Mouse (Mus musculus): Measurements from ENCODE around the gene Iglon5.
A peak's percentile ranks its signal among the peaks of the same experiment; 100 is the strongest.

Iglon5 gene

DNA sequence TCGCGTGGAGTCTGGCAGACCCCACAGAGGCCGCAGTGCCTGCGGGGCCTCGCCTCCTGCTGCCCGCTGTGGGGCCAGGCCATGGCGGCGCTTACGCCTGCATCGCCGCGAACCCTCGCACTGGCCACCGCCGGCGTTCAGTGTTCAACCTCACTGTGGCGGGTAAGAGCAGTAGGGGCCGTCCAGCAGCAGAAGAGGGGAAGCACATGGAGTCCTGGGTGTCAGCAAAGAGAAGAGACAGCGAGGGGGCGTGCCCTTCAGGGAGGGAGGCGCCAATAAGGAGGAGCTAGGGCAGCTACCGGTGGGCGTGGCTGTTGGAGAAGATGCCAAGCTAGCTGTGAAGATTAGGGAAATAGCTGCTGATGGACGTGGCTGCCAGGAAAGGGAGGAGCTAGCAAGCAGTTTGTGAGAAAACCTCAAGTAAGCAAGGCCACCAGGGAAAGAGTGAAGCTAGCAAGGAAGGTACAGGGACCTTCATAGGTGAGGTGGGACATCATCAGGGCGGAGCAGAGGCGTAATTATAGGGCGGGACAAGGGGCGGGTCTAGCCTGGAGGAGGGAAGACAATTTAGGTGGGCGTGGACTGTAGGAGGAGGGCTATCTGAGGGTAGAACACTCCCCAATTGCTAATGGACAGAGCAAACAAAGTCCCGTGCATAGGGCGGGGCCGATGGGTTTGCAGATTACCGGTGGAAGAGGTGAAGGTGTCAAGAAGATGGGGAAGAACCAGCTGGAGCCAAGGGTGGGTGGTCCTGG lies 24.4 kb downstream of the Iglon5 start:
- DNase-seq (ENCODE audit: low spot score), result peak; percentile 80

DNA sequence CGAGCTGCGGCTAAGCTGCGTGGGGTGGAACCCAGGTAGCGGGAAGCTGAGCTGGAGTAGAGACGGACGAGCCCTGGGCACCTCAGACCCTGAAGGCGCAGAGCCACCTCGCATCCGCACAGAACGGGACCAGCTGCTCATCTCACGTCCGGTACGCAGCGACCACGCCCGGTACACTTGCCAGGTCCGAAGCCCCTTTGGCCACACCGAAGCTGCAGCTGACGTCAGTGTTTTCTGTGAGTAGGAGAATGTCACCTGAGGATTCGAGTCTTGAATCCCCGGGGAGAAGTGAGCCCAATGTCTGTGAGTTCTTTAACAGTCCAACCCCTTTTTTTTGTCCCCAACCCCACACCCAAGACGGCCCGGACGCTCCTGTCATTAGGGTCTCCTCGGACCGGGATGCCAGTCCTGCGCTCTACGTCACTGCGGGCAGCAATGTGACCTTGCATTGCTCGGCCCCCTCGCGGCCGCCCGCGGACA lies 25.0 kb downstream of the Iglon5 start:
- no peak for DNase-seq (ENCODE audit: low spot score)

DNA sequence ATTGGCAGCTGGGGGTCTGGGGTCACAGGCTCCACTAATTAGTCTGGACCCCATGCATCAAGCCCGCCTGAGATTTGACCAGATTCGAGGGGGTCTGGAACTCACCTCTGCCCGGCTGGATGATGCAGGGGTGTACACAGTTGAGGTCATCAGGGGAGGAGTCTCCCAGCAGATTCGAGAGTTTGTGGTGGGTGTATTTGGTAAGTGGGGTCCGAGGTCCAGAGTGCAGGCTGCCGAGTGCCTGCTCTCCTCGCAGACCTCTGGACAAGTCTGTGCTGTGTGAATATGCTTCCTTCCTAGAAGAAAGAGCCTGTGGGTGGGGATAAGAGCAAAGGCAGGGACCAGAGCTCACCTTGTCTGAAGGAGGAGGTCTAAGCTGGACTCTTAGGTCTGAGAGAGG lies 25.9 kb downstream of the Iglon5 start:
- DNase-seq (ENCODE audit: low spot score), result no peak

DNA sequence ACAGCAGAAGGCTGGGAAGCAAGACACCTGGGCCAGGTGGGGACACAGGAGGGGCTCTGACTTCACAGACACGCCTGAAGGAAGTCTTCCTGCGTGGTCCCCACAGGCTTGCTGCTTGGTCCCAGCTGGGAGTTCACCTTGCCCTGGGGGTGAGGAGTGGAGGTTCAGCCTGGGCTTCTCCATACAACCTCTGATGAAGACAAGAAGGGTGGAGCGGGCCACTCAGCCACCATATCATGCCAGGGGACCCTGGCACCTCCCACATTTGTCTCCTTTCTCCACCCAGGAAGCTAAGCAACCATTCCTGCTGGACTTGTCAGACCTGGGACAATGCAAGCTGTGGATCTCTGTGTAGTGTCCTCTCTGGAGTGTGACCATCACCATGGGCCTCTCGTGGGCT lies 27.0 kb downstream of the Iglon5 start, which contains the start of gene Vsig10l:
Vsig10l (plus strand) TSS at position 301 of the 400 bp plus-strand sequence.
- no peak for DNase-seq (ENCODE audit: low spot score)

DNA sequence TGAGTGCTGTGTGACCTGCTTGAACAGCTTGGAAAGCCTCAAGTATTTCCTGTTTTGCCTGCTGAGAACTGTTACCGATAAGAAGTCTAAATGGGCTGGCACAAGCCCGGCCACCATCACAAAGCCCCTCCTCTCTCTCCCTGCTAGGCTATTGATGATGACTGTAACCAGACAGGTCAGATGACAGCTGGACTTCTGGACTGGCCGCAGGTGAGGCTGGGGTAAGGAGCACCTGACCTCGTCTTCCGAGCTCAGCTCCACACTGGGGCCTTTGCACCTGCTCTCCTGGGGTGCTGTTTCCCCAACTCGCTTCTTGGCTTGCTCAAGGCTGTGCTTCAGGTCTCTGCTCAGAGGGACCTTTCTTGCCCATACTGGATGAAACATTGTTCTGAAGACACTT lies 35.5 kb downstream of the Iglon5 start:
- DNase-seq (ENCODE audit: low spot score), result no peak

DNA sequence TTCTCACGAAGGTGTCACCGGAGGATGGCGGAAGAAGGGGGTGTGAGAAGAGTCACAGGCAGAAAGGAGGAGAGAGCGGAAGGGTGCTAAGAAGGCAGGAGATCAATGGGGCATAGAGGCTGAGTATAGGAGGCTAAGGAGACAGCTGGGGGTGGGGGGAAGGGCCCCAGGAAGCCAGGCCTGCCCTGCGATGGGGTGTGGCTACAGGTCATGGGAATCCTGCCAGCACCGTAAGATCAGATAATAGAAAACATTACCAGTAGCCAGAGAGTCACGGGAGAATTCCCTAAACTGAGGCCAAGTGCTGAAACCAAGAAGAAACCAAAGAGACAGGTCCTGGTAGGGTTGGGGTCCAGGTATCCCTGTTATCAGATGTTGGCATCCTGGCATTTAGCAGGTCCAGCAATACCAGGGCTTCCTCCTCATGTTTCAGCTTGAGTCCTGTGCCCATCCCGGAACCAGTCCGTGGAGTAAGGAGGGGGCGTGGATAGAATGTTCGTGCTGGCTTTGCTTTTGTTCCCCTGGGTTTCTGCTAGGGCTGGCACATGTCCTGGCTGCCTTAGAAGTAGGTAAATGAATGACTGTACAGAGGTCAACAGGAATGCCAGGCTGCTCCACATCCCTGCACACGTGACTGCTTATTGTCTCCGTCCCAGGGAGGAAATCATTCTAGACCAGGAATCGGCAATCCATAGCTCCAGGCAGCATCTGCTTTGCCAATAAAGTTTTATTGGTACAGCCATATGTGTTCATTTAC lies 36.1 kb downstream of the Iglon5 start:
- no peak for DNase-seq (ENCODE audit: low spot score)

DNA sequence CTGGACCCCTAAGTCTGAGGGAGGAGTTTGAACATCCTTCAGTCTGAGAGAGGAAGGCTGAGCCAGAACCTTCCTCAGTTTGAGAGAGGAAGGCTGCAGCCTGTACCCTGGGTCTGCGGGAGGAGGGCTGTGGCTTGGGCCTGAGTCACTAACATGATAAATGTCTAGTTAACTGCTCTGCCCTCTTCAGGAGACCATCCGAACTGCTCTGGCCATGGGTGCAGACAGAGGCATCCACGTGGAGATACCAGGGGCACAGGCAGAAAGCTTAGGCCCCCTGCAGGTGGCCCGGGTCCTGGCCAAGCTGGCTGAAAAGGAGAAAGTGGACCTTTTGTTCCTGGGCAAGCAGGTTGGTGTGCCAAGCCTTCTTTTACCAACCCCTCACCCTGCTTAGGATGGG lies 37.3 kb downstream of the Iglon5 start:
- no peak for DNase-seq (ENCODE audit: low spot score)

DNA sequence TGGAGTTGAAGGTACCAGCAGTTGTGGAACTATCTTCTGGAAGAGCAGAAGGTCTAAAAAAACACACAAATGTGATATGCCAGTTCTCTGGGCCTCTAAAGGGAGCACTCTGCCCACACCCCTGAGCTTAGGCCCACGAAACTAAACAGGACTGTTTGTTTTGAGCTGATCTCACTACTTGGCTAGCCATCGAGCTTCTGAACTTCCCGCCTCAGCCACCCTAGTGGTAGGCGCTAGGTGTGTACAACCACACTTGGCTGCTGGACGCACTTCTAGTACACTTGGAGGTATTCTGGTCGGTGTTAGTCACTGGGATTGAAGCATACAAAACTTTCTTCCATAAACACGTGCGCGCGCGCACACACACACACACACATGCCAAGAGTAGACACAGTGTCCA lies 38.1 kb downstream of the Iglon5 start:
- DNase-seq (ENCODE audit: low spot score), result no peak

DNA sequence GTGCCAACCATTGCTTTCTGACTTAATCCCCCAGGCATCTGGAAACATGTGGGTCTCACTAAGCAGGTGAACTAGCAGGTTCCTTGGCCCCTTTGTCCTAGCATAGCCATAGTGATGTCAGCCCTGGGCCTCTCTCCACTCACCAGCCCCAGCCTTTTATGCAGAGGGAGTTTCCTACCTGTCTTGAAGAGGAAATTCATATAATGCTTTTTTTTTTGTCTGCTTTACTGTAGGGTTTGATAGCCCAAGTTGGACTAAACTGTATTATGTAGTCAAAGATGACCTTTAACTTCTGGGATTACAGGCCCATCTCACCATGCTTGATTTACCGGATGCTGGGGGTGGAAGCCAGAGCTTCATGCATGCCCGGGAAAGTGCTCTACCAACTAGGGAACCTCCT lies 40.1 kb downstream of the Iglon5 start:
- no peak for DNase-seq (ENCODE audit: low spot score)

DNA sequence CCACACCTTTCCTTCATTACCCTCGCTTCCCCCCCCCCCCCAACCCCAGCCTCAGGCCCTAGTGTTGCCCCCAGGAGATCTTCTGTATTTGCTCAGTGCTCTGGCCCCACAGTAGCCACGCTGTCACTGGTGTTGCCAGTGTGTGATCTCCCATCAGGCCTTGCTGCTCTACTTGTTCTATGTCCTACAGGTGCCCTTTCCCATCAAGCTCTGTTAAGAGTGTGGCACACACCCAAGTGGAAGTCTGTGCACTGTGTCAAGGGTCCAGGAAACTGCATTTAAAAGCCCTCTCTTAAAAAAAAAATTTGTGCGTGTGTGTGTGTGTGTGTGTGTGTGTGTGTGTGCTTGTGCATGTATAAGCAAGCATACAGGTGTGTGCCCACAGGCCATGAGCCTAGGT lies 41.6 kb downstream of the Iglon5 start:
- no peak for DNase-seq (ENCODE audit: low spot score)

DNA sequence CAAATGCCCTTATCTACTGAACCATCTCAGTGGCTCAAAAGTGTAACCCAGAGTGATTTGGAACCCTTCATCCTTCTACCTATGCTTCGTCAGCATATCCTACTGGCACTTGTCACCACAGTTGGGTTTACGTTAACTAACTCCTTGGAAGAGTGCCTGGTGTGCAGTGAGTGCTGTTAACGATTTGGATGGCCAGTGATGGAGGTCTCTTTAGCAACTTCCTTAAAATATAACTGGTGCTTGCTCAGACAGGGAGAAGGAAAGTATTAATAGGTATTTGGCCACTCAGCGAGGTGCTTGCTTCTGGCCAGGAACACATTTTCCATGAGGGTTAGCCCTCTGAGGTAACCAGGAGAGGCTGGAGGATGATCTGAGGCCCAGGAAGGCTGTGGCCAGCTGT lies 42.1 kb downstream of the Iglon5 start:
- DNase-seq (ENCODE audit: low spot score), result no peak

DNA sequence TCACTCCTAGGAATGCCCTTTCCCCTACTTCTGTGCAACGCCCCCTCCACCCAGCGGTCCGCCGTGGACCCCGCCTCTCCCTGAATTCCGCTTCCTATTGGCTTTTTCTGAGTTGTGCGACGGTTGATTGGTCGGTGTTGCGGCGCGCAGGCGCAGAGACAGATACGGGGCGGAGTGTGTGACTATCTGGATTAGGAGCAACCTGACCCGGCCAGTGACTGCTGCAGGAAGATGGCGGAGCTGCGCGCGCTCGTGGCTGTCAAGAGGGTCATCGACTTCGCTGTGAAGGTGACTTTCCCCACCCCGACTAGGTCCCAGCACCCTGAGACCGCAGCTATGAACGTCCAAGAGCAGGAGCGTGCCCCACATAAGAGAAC lies 46.0 kb downstream of the Iglon5 start, which contains the start of the genes Etfb and Gm45233:
Etfb (plus strand) TSS at position 167 of the 377 bp plus-strand sequence.
Gm45233 (plus strand) TSS at position 212 of the 377 bp plus-strand sequence.
- DNase-seq (ENCODE audit: low spot score), result peak; percentile 83

DNA sequence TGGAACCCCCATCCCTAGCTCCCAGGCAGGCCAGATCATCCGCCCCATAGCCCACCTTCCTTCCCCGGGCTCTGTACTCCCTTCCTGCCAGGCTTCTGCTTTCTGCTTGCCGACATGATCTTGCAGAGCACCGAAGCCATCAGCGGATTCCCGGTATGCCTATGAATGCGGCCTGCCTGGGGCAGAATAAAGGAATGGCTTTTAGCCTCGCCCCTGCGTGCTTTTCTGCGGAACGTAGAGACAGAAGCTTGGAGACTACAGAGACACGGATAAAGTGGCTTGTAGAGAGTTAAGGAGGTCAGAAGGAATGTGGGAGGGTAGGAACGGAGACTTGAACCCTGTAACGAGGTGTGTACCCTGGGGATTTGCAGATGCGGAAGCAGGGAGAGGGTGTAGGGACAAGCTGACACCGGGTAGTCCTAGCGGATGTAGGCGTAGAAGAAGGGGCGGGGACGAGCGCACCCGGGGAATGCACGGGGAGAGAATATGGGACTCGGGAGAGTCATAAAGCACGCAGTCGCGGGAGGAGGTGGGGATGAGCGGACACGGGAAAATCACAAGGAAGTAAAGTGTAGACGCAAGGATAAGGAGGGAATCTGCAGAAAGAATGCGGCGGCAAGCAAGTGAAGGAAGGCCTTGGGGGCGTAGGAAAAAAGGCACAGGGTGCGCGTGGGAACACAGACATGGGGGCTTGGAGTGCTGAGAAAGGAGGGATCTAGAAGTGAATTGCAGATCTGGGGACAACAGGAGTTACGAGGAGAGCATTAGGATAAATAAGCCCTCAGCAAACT lies 46.6 kb downstream of the Iglon5 start:
- DNase-seq (ENCODE audit: low spot score), result peak; percentile 73

DNA sequence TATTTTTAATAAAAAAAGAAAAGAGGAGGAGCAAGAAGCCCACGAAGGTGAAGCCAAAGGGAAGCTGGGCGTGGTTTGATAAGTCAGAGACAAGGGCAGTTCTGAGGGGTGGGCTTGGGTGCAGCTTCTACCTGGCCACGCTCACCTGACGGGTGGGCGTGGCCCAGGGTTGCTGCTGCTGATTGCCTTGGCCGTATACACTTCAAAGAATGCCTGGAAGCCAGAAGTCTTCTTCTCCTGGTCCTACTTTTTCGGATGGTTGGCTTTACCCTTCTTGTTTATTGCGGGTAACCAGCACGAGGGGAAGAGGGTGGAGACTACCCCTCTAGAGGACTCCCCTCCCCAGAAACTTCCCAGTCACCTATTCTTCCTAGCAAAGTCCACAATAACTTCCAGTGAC lies 47.2 kb downstream of the Iglon5 start:
- DNase-seq (ENCODE audit: low spot score), result no peak

DNA sequence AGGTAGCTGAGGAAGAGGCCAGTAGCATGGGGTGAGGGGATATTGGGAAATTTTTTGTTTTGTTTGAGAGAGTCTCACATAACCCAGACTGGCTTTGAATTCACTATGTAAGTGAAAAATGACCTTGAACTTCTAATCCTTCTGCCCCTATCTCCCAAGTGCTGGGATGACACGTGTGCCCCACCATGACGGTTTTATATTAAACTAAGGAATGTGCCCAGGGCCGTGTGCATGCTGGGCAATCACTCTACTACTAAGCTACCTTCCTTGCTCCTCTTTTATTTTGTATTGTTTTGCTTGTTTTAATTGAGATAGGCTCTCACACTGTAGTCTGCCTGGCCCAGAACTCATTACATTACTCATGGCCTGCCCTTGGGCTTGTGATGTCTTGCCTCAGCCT lies 48.8 kb downstream of the Iglon5 start:
- no peak for DNase-seq (ENCODE audit: low spot score)

DNA sequence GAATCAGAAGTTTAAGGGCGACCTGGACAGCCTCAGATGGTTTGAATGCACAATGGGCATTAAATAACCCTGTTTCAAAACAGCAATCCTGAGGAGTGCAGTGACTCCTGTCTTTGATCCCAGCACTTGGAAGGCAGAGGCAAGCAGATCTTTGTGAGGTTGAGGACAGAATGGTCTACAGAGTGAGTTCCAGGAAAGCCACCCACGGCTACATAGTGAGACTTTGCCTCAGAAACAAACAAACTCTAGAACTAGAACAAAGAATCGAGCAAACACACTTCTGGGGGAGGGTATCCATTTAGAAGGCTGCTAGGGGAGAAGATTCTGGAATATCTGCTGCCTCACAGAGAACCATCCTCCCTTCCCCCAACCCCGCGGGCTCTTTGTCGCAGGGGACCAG lies 49.4 kb downstream of the Iglon5 start, which contains the start of gene Cldnd2:
Cldnd2 (plus strand) TSS at position 301 of the 400 bp plus-strand sequence.
- no peak for DNase-seq (ENCODE audit: low spot score)

DNA sequence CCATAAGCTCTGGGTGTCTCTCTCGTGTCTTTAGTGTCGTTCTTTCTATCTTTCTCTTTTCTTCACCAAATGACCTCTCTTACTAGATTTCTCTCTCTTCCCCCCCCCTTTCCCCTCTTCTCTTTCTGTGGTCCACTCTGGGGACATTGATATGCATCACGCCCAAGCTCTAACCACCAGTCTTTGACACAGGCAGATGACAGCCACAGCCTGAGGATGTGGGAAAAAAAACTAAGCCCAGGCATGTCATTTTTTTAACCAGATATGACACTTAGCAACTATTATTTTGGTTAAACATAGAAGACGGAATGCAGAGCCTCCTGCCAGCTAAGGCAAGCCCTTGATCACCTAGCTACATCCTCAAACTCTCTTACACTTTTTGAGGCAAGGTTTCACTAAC lies 51.3 kb downstream of the Iglon5 start:
- DNase-seq (ENCODE audit: low spot score), result no peak

DNA sequence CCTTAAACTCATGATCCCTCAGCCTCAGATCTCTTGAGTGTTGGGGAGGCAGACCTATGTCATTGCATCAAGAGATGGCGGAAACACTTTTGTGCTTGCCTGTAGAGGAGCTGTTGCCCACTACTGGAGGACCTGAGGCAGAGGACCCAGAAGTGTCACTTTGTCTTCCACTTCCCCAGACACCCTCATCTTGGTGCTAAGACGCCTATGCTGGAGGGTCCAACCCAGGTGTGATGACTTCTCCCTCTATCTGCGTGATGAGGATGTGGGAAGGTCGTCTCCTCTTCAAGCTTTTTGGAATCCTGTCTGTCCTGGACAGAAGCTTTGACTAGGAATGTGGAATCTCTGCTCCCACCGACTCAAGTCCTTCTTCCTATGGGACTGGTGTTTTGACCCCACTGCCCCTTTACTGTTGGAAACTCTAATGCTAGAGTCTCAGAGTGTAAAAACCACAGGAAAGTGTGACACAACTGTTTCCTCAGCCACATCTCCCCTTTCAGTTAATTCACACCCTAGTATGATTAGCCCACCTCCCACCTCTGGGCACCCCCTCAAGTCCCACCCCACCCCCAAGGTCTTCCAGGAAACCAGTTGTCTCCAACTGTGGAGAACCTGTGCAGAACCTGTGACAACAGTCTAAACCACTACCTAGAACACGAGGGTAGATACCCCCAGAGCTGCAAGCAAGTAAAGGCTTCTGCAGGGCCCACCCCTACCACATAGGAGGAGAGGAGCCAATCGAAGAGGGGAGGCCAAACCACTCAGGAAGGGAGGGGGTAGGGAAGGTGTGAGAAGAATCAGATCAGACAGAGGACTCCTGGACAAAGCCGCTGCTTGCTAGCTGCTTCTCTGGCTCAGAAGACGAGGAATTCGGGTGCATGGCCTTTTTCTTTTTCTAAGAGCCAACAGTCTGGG lies 53.3 kb downstream of the Iglon5 start, which contains the start of gene Nkg7:
Nkg7 (plus strand) TSS at position 733 of the 915 bp plus-strand sequence.
- no peak for DNase-seq (ENCODE audit: low spot score)

DNA sequence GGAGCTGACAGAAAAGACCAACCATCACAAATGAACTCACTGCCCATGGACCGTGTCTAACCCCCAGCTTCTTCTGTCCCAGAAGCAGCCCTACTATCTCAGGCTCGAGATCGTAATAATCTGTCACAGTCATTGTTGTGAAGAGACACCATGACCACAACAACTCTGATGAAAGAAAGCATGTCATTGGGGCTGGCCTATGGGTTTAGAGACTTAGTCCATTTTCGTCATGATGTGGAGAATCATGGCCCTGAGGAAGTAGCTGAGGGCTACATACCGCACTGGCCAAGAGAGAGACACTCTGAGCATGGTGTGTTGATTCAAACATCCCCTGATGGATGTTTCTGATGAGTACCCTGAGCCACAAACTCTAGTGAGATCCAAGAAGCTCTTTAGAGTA lies 55.2 kb downstream of the Iglon5 start:
- DNase-seq (ENCODE audit: low spot score), result no peak

DNA sequence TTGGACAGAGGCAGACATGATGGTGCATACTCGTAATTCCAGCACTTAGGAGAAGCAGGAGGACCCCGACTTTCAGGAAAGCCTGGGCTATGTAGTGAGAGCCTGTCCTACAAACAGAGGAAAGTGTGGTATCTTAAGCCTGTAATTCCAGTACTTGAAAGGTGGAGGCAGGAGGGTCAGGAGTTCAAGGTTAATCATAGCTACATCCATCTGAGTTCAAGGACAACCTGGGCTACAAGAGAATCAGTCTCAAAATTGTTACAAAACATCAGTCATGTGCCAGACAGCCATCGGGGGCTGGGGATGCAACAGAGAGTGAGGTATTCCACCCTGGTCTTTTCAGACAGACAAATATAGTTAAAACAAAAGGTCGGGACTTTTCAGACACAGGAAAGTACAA lies 57.0 kb downstream of the Iglon5 start:
- no peak for DNase-seq (ENCODE audit: low spot score)

DNA sequence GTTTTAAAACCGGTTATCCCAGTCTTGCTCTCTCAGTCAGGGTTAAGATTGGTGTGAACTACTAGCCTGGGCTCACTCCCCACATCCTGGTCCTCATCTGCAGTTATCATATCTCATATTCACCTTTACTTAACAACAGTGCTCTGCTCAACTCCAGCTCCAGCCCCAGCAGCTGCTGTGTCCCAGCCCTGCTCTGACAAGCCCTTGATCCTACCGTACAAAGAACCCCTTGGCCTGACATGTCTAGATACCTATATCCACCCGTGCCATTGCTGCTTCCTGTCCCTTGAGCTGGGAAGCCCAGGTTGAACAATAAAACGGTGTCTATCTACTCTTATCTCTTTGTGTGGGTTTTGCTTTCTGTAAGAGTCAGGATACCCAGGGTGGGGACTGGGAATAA lies 60.4 kb downstream of the Iglon5 start:
- DNase-seq (ENCODE audit: low spot score), result no peak

All from urinary bladder, postnatal 25 days (tissue).